Mouse (Mus musculus): Measurements from ENCODE around the gene Adamts12.

Gene Adamts12

DNA sequence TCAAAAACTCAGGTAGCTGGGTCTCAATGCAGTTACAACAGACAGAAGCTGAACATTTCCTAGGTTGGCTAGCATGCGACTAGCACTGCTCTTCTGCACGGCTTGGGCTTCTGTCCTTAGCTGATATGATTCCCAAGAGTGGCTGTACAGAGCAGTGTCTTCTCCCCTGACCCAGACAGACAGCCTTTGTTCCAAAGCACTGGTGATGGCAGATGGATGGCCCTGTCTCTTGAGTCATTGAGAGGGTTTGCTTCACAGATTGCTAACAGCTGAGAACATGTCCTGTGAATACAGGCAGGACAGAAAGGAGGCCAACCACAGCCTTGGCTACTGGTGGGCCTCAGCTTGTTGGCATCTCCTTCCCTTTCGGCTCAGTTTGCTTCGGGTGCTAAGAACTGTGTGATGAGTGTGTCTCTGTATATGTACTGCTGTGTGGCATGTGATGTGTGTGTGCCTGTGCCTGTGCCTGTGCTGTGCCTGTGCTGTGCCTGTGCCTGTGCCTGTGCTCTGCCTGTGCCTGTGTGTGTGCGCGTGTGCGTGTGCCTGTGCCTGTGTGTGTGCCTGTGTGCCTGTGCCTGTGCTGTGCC is 109.4 kb downstream of the Adamts12 start:
- no peak for DNase-seq

DNA sequence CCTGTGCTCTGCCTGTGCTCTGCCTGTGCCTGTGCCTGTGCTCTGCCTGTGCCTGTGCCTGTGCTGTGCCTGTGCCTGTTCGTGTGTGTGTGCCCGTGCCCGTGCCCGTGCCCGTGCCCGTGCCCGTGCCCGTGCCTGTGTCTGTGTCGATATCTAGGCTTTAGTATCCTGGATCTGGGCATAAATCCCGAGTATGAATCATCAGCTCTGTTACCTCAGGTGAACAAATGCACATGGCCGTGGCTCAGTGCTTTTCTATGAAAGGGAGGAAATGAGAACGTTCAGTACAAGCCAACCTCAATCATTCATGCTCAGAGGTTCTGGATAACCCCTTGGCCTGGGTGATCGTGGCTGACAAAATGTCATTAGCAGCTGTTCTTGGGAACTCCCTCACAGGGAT is 110.3 kb downstream of the Adamts12 start:
- no peak for DNase-seq

DNA sequence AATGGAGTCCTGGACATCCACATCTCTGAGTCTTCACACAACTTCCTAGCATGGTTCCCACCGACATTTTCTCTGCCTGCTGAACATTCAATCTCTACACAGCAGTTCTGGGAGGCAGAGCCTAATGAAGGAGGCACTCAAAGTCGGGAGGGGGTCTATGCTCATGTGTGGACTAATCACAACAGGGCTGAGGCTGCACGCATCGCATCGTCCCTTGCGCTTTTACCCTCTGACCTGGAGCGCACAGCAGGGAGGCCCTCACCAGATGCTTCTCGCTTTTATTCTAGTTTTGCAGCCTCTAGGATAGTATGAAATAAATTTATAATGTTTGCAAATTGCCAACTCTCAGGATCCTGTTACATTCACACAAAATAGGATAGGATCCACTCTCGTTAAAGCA is 112.9 kb downstream of the Adamts12 start:
- no peak for DNase-seq

DNA sequence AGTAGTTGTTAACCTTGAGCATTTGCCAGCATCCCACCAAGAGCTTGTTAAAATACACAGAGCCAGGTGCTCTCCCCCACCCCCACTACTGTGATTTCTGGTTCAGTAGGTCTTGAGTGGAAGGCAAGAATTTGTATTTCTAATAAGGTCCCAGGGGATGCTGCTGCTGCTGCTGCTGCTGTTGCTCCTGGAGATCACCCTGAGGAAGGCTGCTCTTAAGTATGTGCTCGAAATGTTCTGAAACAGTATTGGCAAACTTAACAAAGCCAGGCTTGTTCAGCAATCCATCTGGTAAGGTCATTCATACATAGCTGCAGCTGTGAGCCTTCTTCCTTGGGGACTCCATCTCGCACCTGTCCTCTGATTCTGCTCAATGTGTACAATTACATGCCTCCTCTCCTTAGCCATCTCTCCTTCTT is 115.2 kb downstream of the Adamts12 start:
- no peak for DNase-seq

DNA sequence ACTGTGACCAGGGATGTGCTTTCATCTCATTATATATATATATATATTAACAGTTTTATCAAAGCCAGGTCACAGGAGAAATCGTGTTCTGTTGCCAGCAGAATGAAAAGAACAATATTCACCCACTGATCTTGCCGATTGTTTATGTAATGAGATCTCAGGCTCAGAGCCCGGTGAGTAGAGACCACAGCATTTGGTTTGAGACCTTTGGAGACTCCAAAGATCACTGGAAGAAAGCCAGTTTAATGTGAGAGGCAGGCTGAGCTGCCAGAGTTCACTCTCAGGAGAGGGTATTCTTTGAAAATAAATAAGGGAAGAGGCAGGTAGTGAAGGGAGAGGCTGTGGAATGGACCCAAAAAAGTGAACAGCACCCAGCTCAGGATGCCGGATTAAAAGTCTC is 122.1 kb downstream of the Adamts12 start:
- DNase-seq, result no peak

DNA sequence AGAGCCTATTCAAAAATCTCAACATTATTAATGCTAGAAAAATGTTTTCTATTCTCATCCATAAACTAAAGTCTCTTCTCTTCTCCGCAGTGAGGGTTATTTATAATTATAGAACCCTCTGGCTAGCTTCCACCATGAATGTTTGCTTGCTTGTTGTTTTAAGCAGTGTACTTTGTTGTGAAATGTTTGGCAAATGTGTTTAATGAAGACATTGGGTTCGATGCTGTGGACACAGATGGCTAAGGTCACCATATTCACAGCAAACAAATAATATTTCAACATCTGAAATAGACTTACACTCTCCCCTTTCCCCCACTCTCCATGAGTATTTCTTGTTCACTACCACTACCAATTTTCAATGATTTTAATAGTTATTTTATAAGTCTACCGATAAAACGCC is 125.9 kb downstream of the Adamts12 start:
- DNase-seq, result no peak

DNA sequence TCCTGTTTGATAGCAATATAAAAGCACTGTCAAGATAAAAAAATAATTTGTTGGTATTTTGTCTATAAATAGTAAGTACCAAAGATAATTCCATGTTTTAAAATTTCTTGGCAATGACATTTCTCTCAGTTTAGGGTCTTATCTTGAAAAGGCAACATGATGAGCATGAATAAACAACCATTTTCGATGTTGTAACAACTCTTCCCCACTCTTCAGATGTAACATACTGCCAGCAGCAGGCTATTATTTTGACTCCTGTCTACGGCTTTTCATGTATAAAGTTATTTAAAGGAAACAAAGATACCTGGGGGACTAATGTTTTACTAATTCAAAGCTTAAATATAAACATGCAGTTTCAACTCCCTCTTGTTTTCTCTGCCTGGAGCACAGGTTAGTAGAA is 128.2 kb downstream of the Adamts12 start:
- no peak for DNase-seq

DNA sequence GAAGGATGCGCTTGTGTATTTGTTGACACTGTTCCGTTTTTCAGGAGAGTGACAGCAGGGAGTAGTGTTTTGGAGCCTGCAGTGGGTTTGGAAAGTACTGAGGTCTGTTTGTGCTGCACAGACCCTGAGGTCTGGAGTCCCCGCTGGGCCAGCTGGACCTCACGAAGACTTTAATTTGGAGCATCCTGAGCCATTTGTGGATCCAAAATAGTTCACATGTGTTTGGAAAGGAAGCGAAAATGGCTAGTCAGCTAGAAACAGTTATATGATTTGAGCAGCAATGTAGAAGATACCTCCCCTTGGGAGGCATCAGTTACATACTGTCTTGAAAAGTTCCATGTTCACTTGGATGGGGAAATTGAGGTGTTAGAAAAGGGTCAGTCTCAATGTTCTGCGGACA is 132.5 kb downstream of the Adamts12 start:
- DNase-seq, result no peak

DNA sequence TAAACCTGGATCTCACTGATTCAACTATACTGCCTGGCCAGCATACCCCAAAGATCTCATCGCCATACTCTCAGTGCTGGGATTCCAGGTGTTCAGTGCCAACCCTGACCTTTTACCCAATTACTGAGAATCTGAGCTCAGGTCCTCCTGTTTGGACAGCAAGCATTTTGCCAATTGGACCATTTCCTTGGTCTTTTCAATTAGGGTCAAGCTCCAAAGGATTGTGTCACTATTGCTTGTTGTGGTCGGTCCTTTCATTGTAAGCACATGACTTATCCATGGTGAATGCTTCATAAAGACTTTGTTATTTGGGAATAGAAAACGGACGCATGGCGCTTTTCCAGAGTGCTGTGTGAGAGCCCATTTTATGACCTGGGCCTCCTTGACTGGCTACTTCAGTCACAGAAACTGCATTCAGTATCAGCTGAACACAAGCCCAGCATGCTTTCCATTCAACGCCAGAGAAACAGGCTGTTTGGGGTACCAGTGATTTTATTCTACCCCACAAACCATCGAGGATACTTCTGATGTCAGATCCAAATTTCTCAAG is 133.7 kb downstream of the Adamts12 start:
- no peak for DNase-seq

DNA sequence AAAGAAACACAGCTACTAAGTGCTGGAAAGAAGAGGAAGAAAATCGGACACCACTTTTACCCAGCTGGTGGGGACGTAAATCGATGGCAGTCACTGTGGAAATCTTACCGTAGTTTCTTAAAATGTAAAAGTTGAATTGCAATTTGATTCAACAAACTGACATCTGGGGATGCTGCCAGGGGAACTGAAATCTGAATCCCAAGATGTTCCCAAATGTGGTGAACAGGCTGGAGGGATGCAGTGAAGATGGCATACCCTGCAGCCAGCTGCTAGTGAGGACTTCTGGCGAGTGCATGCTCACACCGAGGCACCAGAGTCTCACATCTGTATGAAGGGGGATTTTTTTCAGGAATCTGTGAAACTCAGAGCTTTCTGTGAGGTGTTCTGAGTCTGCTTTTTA is 138.5 kb downstream of the Adamts12 start:
- DNase-seq, result no peak

DNA sequence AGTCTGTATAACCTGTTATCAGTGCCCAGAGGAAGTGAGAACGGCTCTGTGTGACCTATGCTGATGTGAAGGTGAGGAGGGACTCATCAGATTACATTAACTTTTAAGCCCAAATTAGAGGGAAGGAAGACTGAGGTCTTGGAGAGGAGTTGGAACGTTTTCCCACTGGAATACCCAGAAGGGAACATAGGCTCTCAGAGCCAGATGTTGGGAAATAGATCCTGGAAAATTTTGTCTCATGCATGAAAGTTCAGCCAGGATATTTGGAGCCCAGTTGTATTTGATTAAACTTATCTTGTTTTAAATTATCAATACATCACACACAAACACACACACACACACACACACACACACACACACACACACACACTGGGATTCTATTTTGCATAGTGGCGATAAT is 140.3 kb downstream of the Adamts12 start:
- no peak for DNase-seq

DNA sequence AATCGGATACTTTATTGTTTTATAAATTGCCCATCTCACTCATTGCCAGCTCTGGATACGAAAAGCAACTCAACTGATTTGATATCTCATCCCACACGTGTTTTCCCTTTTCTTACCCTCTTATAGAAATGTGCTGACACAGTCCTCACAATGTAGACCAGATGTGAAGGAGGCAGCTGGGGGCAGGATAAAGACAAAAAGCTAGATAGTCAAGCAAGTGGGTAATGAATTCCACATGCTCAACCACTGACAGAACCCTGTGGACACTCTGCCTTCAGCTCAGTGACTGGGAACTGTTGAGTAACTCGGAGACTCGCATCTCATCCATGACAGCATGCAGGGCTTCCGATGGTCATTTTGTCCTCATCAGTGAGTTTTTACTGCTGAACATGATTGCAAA is 146.4 kb downstream of the Adamts12 start:
- DNase-seq, result no peak

DNA sequence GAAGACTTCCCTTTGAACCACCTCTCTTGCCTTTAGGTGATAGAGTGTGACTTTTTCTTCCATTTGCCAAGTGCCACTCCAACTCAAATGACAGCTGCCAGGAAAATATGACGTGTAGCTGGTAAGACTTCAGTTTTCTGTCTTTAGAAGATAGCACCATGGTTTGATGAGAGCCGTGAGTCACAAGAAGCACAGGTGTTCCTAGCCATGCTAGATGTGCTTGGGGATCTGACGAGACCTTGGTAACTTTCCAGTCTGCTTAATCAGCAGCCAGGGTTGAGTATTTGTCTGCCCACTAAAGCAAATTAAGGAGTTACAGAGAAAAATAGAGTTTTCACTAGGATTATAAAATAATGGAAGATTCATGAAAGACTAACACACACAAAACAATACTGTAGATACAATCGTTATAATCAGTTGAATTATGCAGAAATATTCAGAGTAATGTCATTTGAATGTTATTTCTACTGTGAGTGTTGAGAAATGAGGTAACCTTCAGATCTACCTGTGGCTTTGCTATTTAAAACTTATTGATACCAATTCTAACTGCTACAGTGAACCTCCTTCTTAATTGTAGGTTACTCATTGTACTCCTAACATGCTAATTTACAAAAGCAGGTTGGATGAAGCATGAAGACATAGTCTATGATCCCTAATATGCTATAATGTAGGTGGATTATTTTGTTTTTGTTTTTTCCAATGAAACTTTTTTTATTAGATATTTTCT is 169.5 kb downstream of the Adamts12 start:
- no peak for DNase-seq

DNA sequence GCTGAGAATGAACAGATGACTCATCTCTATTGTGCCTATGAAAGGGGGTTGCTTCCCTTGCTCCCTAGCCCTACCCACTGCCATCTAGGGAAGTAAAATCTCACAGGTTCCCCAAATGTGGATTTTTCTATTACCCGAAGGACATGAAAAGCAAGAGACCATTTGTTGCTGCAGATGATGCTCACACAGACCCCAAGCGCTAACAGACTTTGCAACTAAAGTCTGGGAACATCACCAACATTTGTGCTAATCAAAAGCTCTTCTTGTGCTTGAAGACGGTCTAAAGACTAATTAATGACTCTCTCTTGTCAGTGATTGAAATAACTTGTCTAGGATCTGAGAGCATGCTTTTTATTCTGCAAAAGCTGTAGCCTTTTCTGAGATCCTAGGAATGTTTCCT is 175.8 kb downstream of the Adamts12 start:
- DNase-seq, result no peak

DNA sequence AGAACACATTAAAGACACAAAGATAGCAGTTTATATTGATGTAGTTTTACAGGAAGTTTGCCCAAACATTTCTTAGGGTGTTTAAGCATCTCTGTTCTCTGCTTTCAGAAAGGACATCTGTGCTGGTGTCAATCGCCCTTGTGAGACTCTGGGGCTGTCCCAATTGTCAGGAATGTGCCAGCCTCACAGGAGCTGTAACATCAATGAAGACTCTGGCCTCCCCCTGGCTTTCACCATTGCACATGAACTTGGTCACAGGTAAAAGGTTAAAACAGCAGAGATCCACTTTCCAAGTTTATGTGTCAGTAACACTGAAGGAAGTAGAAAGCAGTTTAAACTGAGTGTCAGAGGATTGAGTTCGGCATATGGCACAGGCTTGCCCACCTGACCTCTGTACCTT is 176.7 kb downstream of the Adamts12 start:
- DNase-seq, result no peak

DNA sequence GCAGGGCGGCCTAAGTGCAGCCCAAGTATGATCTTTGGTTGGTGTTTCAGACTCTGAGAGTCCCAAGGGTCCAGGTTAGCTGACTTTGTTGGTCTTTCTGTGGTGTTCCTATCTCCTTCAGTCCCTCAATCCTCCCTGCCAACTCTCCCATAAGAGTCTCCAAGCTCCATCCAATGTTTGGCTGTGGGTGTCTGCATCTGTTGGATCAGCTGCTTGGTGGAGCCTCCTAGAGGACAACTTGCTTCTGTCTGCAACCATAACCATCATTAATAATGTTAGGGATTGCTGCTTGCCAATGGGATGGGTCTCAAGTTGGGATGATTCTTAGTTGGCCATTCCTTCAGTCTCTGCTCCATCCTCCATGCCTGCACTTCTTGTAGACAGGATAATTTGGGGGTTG is 181.8 kb downstream of the Adamts12 start:
- no peak for DNase-seq

DNA sequence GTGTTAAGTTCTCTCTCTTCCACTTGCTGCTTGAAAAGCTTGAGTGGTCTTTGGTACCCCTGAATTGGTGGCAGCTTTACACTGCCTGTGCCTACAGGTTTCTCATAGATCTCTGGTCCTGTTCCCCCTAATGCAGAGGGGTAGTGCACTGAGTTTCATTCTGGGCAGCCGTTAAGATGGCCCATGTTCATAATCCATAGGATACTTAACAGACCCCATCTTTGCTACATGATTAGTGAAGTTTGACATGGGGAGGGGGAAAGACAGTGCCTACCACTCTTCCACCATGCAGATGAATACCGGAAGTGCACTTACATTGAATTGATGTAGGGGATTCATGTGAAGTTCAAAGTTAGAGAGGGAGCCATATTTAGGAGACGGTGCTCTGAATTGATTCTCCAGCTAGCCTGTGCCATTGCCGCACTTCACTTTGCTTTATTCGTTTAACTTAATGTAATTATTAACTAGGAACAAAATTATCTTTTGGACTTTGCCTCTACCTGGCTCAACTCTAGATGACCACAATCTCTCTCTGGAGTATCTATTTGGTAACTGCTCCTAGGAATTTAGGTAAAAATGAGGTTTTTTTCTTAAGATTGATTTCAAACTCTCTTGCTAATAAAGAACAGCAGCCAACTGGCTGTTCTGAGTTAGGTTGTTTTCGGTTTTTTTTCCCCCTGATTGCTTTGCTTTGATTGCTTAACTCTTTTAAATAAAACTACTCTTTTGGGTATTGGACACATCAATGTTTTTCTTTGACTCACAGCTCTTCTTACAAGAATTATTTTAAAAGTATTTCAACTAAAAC is 214.9 kb downstream of the Adamts12 start:
- DNase-seq, result no peak

DNA sequence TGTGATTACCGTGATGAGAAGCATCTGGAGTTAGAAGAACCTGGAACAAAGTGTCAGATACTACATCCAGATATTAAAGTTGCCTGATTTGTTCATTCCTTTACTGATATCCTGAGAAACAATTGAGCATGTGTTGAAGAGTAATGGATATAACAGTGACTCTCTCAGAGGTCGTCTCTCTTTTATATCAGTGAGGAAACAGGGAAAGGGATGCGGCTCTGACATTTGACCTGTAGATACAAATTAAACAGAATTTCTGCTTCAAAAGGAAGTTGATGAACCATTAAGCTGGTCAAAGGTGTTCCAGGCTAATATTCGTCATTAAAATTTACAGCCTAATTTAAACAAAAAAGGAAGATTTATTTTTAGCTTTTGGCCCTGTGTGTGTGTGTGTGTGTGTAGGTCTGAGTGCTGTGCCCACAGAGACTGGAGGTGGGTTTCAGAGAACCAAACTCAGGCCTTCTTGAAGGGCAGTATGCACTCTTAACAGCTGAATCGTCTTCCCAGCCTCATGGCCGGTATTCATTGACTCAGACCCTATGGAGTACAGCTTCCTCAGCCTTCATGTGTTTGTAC is 216.2 kb downstream of the Adamts12 start:
- no peak for DNase-seq

DNA sequence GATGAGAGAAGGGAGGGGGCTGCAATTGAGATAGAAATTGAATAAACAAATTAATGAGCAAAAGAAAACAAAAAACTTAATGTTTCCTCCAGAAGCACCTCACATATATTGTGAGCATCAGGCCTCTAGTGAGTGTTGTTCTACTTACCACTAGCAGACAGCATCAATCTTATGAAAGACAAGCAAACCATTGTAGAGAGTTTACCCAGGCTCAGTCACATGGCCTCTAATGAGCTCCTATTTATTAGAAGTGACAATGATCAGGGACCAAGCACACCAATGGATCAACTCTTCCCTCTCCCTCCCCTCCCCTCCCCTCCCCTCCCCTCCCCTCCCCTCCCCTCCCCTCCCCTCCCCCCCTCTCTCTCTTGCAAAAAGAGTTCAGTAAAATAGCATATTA is 218.6 kb downstream of the Adamts12 start:
- DNase-seq, result no peak

DNA sequence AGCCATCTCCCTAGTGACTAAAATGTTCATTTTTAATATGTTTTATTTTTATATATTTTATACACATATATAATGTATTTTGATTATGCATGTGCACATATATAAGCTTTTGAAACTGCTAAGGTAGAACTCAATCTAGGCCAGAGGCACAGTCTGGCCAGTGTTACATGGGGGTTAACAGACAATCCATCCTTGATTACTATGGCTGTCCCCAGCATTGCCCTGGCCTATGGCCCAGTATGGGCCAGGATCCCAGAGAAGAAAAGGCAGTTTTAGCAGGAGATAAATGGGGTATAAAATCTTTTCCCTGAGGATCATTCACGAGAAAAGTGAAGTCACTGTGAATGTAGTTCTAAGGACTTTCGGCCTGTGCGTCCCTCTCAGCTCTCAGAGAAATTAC is 223.2 kb downstream of the Adamts12 start:
- DNase-seq, result no peak

DNA sequence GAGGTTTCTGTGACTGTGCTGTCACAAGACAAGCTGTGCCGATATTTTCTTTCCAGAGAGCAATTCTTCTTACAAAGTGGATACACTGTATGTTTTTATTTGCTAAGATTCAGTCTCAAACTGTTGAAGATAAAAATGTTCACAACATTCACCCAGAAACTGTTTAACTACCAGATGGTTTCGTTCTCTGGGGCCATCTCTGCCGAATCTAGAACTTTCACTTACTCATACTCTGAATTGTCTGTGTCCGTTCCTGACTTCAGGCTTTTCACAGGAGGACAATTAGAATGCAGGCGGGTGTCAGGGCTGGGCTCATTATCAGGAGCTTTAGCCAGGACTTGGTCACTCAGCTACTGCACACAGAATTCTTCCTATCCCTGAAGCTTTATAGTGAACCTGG is 227.7 kb downstream of the Adamts12 start:
- DNase-seq, result no peak

DNA sequence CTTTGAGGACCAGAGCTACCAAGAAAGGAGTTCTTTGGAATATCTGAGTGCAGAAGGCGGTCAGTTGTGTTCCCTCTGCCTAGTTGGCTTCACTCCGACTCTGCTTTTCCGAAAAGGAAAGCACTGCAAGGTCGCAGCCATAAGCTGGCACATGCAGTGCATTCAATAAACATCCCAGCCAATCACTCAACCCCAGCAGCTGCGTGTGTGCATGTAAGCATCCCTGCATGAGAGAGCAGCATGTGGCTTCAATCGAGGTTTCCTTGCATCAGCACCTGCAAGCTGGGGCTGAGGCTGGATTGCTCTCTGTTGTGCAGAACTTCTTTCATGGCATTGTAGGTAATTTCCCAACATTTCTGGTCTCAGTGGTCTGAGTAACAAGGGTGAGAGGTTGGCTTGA is 230.4 kb downstream of the Adamts12 start:
- DNase-seq, result no peak

DNA sequence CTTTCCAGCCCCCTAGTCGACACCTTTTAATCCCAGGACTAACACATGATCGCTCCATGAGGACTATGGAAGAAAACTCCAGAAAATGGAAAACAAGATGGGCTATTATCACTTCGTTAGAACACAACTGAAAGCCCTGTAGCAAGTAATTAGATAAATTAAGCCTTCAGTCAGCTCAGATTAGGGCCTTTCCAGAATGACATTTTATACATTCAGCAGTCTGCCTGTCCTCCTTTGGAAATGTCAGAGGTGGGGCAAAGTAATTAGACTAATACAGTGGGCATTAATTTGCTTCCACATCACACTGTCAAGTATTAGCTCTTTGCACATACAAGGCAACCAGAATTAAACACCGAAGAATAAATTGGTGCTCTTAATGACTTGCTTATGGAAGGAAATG is 233.4 kb downstream of the Adamts12 start:
- DNase-seq, result no peak

DNA sequence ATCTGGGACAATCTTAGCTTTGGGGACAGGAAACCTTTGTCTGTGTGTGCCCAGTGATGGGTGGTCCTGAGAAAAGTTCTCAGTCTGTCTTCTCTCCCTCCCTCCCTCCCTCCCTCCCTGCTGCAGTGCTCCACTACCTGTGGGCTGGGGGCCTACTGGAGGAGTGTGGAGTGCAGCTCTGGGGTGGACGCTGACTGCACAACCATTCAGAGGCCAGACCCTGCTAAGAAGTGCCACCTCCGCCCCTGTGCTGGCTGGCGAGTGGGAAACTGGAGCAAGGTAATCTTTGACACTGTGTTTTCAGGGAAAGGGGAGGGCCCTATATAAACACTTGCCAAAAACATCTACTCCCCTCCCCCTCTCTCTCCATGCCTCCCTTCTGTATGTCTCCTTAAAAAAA is 252.5 kb downstream of the Adamts12 start:
- no peak for DNase-seq

Measured in thymus, adult 18-20 months (tissue).